Mouse (Mus musculus) testis, adult 2 months (tissue): ENCODE measurements around the gene Imp4.

Experiments used
- CTCF ChIP-seq: fragments of 200-500 bp; IDR thresholded peaks from 2 replicates; pipeline ENCODE4 v1.5.1; 2012; ENCODE audit warnings: low read depth, mild to moderate bottlenecking, inconsistent platforms, low read length, moderate library complexity; ENCODE audit not compliant: control insufficient read depth, insufficient read depth, insufficient replicate concordance
- POLR2A ChIP-seq: fragments of 200-500 bp; IDR thresholded peaks from 2 replicates; pipeline ENCODE4 v1.6.1; 2012; ENCODE audit warnings: low read depth, mild to moderate bottlenecking, inconsistent platforms, low read length, moderate library complexity; ENCODE audit not compliant: control insufficient read depth

DNA sequence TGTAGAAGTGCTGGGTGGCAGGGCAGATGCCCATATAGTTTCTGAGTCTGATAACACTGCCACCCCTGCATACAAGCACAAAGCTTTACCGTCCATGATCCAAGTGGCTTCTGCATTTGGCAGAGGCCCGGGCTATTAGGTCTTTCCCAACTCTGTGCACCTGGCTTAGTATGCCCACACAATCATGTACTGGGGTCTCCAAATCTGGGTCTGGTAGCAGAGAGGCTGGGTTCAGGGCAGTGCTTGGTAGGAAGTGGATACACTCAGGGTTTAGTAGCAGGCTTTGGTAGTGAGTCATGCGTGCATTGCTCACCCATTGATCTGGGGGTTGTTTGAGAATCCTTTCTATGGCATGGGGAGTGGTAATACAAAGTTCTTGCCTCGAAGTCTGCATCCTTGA is 10.4 kb upstream of the Imp4 start:
- TF ChIP-seq CTCF (no peak), POLR2A (no peak)
